Mouse (Mus musculus) liver, adult 2 months (tissue): ENCODE results near the gene Fcnb.

Source experiments
- CTCF ChIP-seq: fragments of 200-500 bp; IDR thresholded peaks from 2 replicates; pipeline ENCODE4 v1.5.1; 2011; ENCODE audit warnings: low read depth, low read length, control low read depth
- POLR2A ChIP-seq: fragments of 200-500 bp; IDR thresholded peaks from 2 replicates; pipeline ENCODE4 v1.6.1; 2011; ENCODE audit warnings: low read length, control low read depth; ENCODE audit not compliant: insufficient read depth; ENCODE audit errors: extremely low read depth

DNA sequence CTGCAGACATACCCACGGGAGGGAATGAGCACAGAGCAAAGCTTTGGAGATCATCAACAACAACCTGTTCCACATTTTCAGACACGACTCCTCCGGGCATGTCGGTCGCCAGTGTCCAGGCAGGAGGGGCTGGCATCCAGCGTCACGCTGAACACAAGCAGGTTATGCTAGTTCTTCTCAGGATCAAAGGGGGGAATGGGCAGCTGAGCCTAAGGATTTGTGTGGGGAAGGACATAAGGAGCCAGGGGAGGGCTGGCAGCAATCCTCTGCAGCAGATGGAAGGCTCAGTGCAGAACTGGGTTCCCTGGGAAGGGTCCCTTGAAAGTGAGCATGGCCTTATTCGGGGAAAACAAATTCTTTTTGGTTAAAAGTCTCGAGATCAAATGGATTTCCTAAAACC is 49.1 kb upstream of the Fcnb start:
- TF ChIP-seq CTCF (no peak), POLR2A (no peak)
